Mouse (Mus musculus) kidney, postnatal 4 days (tissue): Measurements from ENCODE around the gene Tbc1d15.
A peak's percentile ranks its signal among the peaks of the same experiment; 100 is the strongest.
"Not testable (repeated sequence)": the region's sequence is repeated elsewhere in the genome, so short reads cannot be mapped to it uniquely, and the experiment has no call there.

ENCODE experiments used
- DNase-seq, 2 experiments: peaks; one replicate each; pipeline ENCODE4 v3.0.0; 2021; ENCODE audit warnings: mixed read lengths in 2 of 2

The Tbc1d15 gene

GRCm38 (mm10) chr10:115241082-115241595 lies 10.1 kb downstream of the Tbc1d15 start:
- peak; percentile 5 to 15 for DNase-seq

GRCm38 (mm10) chr10:115237931-115238330 lies 13.3 kb downstream of the Tbc1d15 start:
- no peak for DNase-seq

- no peak for DNase-seq
These were observed 14.5 kb downstream of the Tbc1d15 start for GRCm38 (mm10) chr10:115236733-115237132.

- DNase-seq = no peak
These were observed 15.8 kb downstream of the Tbc1d15 start for GRCm38 (mm10) chr10:115235501-115235900.

DNA sequence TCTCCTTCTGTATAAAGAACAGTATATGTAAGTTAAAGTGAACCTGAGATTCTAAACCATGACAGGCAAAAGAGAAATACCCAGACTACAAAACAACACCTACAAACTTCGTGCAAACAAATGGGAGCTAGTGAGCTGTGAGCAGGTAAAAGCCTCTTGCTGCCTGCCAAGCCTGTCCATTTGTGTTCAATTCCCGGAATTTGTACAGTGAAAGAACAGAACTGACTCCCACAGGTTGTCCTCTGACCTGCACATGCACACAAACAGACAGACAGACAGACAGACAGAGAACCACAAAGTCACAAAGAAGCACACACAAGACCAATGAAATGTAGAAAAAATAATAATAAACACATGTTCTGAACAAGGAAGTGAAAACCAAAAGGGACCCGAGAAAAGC lies 17.5 kb downstream of the Tbc1d15 start:
- no peak for DNase-seq

- DNase-seq = no peak
These were observed 18.8 kb downstream of the Tbc1d15 start for GRCm38 (mm10) chr10:115232513-115232912.

- no peak for DNase-seq
These were observed 22.2 kb downstream of the Tbc1d15 start for GRCm38 (mm10) chr10:115229023-115229422.

- peak in 1 of 2 experiments; percentile 39 for DNase-seq
These were observed 24.7 kb downstream of the Tbc1d15 start for GRCm38 (mm10) chr10:115226586-115226985.

DNA sequence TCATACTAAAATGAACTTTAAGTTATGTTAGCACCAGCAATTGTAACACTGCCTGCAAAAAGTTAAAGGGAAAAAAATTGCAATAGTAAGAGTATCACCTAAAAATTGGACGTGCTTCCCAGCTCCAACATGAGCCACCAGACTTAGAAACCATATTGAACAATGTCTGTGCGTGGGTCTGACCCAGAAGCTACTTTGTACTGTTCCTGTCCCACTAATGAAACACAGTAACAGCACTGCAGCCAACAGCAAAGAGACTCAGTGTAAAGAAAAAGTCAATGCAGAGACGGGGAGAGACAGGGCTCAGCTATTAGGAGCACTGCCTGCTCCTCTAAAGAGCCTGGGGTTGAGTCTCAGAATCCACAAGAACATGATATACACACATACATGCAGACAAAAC lies 27.4 kb downstream of the Tbc1d15 start:
- DNase-seq = no peak

DNA sequence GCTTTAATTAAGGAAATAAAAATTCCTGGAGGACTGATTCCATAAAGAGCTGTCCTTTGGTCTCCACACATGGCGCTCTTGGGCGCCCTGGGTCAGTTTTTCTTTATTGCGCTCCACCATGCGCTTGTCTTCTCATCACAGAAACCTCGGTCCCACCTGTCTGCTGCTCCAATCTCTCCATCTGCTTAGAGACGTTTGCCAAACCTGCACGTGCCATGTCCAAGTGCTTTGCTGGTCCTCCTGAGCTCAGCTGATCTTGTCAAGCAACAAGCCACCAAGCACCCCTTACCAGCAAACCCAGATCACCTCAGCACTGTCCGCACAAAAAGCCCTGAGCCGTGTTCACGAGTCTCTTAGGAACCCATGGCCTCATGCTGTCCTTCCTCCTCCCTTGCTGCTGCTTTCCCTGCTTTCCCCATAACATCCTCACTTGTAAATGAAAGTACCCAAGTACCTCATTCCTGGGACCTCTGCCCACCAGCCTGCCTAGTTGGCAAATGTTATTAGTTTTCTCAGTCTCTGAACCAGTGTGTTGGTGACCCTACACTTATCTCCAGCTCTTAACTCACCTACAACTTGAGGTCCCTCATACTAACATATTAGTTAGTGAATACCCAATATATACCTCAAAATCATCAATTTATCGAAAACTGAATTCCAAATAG lies 38.2 kb downstream of the Tbc1d15 start:
- no peak for DNase-seq

GRCm38 (mm10) chr10:115205825-115206224 lies 45.4 kb downstream of the Tbc1d15 start:
- DNase-seq = no peak

DNA sequence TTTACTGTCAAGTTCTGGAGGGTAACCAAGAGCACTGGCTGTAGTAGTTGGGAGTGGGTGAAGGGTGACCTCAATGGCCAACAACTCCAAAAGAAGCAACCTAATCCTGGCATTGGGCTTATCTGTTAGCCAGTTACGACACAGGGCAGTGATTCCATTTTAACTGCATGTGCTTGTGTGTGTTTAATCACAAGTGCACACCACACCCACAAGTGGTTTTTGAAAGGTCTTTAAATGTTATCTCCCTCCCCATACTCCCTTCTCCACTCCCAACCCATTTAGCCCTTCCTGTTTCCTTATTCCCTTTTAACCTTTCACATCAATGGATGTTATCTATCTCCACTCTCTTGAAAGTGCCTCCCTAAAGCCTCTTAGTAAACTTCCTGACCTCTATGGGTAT lies 46.0 kb downstream of the Tbc1d15 start:
- no peak for DNase-seq

DNA sequence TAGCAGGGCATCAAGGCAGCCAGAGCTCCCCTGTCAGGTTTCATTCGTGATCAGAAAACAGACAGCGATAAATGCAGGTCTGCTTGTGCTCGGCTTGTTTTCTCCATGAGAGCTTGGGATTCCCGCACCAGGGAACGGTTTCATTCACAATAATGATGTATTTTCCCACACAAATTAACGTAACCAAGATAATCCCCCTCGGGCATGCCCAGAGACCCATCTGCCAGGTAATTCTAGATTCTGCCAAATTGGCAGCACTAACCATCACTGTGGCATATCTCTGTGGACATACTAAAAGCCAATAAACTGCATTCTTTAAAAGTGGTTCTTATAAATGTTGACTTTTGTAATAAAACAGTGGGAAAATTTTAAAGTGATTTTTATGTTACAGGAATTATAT lies 60.1 kb downstream of the Tbc1d15 start:
- no peak for DNase-seq

GRCm38 (mm10) chr10:115187390-115187789 lies 63.9 kb downstream of the Tbc1d15 start:
- DNase-seq = no peak

- DNase-seq = peak; percentile 91 to 92
These were observed 66.6 kb downstream of the Tbc1d15 start, which contains the start of gene Tph2 for GRCm38 (mm10) chr10:115184697-115185096. Tph2 (minus strand) TSS chr10:115185022.

- DNase-seq = no peak
These were observed 70.2 kb downstream of the Tbc1d15 start for GRCm38 (mm10) chr10:115181034-115181433.

DNA sequence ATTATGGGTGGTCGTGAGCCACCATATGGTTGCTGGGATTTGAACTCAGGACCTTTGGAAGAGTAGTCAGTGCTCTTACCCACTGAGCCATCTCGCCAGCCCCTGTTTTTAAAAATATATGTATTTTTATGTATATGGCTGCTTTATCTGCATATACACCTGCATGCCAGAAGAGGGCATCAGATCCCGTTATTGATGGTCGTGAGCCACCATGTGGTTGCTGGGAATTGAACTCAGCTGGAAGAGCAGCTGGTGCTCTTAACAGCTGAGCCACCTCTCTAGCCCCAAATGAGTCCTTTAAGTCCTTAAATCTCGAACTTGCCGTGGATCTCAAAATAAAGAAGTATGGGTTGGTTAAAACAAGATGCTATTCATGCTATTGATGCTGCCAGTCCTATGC lies 73.2 kb downstream of the Tbc1d15 start:
- not testable (repeated sequence) for DNase-seq

DNA sequence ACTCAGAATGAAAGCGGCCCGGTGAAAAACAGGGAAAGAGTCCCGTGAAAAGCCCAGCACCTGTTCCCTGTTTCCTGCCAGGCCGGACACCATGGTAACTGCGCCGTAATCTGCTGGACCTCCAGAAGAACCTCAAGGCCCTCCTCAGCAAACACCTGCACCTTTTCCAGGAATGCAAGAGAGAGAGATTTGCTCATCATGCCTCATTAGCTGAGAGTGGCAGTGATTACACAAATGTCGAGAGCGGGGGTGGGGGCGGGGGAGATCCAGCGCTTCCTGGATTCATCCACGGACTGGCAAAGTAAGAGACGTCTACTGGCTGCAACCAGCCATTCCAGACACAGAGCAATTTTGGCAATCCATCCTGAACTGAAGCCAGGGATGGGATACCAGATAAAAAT lies 75.7 kb downstream of the Tbc1d15 start:
- DNase-seq = no peak

GRCm38 (mm10) chr10:115173336-115173735 lies 77.9 kb downstream of the Tbc1d15 start:
- DNase-seq = no peak

GRCm38 (mm10) chr10:115171351-115171818 lies 79.9 kb downstream of the Tbc1d15 start:
- no peak for DNase-seq

GRCm38 (mm10) chr10:115170496-115171350 lies 80.5 kb downstream of the Tbc1d15 start:
- DNase-seq = no peak

- DNase-seq = no peak
These were observed 81.9 kb downstream of the Tbc1d15 start for GRCm38 (mm10) chr10:115169410-115169809.

DNA sequence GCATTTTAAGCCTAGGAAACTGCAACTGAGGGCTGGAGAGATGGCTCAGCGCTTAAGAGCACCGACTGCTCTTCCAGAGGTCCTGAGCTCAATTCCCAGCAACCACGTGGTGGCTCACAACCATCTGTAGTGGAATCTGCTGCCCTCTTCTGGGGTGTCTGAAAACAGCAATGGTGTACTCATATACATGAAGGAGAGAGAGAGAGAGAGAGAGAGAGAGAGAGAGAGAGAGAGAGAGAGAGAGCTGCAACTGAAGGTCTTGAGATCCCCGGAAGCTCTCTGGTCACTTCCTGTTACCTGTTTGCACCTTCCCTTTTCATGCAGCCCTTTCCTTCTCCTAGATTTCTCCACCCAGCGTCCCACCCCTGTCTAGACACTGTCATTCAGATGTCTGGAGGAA lies 91.0 kb downstream of the Tbc1d15 start:
- no peak for DNase-seq
